Mouse (Mus musculus) B cell, adult 2 months (primary cell): ENCODE measurements around the gene H3f3b.
A peak's percentile ranks its signal among the peaks of the same experiment; 100 is the strongest.

ENCODE experiments used
- DNase-seq, 2 experiments: peaks; one replicate each; pipeline ENCODE4 v3.0.0; 2022

Gene H3f3b

DNA sequence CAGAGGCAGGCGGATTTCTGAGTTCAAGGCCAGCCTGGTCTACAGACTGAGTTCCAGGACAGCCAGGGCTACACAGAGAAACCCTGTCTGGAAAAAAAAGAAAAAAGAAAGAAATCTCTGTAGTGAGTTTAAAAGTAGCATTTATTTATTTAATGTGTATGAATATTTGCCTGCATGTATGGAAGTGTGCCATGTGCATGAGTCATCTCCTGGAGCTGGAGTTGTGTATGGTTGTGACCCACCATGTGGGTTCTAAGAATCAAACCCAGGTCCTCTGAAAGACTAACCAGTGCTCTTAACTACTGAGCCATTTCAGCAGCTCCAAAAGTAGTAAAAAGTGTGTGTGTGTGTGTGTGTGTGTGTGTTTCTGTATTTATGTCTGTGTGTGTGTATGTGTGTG lies 15.5 kb upstream of the H3f3b start:
- DNase-seq = no peak

DNA sequence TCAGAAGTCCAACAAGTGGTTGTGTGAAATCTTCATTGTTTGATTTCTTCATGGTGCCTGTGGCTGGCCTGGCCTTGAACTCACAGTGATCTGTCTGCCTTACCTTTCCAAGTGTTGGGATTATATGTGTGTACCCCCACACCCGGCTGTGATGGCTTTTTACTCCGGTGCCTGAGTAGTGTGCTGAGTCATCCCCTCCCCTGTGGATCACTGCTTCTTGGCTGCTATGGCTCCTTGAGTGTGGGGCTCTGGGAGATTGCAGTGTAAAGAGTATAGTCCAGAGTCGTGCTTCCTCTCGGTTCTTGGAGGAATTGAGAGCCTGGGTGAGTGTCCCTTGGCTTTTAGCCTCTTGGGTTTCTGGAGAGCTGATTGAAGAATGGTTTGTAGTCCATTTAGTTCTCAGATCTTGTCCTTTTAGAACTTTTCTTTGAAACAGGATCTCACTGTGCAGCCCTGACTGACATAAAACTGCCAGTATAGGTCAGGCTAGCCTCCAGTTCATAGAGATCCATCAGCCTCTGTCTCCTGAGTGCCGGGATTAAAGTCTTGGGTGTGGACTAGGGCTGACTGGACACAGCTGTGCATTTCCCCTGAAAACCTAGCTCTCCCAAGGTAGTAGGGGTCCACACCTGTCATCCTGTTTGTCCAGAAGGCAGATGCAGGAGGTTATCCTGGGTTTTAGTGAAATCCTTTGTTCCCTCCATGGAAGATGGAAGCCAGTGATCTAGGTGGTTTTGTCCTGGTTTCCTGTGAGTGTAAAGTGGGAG lies 14.8 kb upstream of the H3f3b start:
- no peak for DNase-seq

DNA sequence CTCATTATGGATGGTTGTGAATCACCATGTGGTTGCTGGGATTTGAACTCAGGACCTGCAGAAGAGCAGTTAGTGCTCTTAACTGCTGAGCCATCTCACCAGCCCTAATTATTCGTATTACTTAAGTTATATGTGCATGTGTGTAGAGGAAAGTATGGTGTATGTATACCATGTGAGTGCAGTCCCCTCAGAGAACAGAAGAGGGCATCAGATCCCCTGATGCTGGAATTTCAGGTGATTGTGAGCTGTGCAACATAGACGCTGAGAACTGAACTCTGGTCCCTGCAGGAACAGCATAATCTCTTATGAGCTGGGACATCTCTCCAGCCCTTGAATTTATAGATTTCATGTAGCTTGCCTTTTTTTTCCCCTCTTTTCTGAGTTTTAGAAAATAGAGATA lies 14.1 kb upstream of the H3f3b start:
- DNase-seq = no peak

DNA sequence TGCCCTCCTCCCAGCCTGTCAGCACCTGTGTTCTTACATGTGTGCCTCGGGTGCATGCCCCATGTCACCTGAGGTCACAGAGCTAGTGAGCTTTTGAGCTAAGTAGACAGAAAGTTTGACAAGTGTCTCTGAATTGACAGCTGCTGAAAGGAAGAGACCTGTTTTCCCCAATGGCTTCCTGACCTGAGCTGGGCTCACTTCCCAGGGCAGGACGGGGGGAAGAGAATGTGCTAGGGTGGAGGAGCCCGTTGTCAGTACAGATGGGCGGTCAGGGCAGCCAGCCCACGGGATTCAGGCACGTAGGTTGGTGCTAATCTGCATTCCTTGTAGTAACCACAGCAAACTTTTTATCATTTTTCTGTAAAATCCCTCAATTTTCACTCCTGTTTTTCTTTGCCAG lies 12.8 kb upstream of the H3f3b start:
- no peak for DNase-seq

DNA sequence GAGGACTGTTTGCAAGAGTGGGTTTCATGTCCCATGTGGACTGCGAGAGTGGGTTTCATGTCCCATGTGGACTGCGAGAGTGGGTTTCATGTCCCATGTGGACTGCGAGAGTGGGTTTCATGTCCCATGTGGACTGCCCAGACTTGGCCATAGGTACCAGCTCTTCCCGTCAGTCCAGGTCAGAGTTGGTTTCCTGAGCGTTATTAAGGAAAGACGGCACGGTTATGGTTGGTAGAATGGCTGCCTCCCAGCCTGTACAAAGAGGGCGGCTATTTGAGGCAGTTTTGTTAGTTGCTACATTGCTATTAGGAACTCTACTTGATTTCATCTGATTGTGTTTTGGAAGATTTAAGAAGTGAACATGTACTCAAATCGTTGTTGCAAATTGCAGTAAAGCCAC lies 10.1 kb upstream of the H3f3b start:
- DNase-seq = no peak

DNA sequence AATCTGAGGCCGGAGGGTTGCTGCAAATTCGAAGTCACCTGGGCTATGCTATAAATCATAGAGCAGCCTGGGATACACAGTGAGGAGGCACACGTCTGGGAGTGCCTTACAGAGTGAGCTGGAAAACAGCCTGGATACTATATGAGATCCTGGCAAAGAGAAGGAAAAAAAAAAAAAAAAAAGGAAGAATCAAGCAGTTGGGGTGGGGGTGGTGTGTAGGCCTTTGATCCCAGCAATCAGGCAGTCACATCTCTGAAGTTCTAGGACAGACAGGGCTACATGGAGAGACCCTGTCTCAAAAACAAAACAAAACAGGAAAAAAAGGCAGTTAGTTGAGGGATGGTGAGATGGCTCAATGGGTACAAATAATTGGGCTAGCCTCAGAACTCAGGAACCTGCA lies 8.9 kb upstream of the H3f3b start:
- DNase-seq = no peak

DNA sequence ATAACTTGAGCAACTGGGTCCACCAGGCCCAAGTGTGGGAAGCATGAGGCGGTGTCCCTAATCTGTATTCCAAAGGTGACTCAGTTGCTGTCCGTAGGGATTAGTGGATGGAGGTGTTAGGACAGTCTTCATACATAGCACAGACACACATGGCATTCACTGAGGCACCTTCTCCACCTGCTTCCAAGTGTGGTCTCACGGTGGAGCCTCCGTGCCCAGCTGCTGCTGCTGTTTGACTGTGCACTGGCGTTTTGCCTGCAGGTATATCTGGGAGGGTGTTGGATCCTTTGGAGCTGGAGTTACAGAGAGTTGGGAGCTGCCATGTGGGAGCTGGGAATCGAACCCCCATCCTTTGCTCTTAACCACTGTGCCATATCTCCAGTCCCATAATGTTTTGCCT lies 6.8 kb upstream of the H3f3b start:
- no peak for DNase-seq

DNA sequence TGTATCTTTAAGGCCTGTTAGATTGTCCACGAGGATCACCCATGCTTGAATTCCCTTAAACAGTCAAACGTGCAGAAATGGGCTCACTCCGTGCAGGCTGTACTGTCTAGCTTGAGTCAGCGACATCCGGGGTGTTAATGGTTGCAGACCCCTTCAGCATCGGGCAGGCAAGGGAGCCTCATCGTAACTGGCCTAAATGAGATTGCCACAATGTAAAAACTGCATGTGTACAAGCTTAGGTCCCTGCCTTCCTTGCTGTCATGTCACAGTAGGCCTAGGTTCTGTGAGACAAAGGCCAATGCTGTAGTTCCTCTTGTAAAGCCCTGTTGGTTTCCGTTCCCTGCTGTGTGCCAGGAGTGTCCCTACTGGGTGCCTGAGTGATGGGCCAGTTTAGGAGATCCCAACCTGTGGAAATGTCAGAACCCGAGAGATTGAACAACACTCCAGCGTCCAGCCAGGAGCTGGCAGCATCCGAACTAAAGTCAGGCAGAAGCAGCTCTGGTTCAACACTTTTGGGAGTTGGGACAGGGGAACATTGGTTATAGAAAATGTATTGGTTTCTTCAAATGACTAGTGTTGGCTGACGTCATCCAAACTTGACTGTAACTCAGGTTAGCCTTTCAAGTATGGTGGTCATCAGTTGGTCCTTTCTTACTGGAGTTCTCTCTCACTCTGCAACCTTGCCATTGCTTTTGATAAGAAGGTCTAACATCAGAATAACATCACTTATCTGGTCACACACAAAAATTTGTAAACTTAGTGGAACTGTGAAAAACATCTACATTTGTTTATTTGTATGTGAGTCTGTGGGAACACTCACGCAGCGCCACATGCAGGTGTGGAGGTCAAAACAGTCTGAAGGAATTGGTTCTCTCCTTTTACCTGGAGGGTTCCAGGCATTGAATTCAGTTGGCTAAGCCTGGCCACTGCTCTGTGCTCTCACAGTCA lies 3.4 kb upstream of the H3f3b start:
- peak in 1 of 2 experiments; percentile 64 for DNase-seq

DNA sequence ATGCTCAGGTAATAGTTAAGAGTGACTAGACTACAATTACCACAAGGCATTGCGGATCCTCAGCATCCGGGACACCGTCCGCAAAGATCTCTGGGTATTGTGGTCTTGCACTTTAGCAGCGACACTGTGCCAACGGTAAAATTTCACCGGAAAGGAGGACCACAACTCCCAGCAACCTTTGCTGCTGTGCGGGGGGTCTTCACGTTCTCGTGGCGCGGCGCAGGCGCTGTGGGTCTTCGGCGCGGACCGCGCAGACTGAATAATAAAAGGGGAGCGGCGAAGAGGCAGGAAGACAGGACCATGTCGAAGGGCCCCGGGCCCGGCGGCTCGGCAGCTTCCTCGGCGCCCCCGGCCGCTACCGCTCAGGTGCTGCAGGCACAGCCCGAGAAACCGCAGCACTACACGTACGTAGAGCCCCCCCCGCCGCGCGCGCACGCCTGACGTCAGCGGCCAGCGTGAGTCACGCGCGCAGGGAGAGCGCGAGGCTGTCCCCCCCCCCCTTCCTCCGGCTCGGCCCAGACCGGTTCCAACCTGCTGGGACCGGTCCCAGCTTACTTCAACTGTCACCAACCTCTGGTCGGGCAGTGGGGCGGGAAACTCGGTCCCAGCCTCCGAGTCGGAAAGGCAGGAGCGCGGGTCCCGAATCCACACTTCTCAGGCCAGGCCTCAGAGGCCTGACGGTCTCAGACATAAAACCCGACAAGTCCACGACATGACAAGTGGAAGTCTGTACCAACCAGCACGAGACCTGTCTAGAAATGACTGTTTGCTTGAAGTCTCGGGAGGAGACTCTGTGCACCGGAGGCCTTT lies 2.5 kb upstream of the H3f3b start, which contains the start of gene Unk:
Unk (plus strand) TSS at position 235 of the 810 bp plus-strand sequence.
- DNase-seq = peak; percentile 99 to 100

DNA sequence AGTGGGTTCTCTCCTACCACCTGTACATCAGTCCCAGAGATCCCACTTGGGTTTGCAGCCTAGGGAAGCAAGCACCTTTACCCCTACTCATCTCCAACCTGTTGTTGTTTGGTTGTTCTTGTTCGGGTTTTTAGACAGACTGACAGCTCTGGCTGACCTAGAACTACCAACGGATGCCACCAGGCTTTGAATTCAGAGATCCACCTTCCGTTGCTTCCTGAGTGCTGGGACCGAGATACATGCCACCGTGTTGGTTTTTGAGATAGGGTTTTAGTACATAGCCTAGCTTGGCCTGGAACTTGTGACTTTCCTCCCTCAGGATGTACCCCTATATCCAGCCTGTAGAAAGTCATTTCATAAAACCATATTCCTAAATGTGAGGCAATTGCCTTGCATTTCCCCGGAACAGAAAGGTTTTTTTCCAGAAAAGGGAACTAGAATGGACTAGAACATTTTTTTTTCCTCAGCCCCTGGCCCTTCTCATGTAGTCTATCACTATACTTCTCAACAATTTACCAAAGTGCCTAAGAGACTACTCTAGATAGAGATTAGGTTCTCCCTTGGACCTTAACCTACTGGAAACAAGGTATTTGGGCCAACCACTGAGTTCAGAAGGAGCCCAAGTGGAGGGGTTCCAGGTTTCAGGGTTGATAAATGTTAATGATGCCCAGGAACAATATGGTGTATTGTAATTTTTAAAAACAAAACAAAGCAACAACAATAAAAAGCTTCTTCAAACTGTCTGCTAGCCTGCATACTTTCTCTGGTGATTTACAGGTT lies 1.5 kb upstream of the H3f3b start:
- DNase-seq = no peak

DNA sequence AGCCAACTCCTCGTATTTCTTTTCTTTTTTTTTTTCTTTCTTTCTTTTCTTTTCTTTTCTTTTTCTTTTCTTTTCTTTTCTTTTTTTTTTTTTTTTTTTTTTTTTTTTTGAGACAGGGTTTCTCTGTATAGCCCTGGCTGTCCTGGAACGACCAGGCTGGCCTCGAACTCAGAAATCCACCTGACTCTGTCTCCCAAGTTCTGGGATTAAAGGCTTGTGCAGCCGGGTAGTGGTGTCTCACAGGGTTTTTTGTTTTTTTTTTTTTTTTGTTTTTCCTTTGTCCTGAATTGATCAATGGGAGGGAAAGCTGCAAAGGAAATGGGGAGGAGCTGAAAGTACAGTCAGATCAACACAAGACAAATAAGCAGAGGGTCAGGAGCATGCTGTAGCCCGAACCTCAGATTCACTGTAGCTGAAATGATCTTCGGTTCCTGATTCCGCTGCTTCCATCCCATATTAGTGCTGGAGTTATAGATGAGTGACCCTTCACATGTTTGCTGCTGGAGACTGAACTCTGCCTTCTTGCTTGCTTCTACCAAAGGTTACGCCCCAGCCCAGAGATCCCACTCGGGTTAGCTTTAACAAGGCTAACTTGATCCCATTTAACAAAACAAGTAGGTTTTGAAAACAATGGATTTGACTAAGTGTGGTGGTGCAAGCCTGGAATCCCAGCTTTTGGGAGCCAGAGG lies 559 bp upstream of the H3f3b start:
- no peak for DNase-seq

DNA sequence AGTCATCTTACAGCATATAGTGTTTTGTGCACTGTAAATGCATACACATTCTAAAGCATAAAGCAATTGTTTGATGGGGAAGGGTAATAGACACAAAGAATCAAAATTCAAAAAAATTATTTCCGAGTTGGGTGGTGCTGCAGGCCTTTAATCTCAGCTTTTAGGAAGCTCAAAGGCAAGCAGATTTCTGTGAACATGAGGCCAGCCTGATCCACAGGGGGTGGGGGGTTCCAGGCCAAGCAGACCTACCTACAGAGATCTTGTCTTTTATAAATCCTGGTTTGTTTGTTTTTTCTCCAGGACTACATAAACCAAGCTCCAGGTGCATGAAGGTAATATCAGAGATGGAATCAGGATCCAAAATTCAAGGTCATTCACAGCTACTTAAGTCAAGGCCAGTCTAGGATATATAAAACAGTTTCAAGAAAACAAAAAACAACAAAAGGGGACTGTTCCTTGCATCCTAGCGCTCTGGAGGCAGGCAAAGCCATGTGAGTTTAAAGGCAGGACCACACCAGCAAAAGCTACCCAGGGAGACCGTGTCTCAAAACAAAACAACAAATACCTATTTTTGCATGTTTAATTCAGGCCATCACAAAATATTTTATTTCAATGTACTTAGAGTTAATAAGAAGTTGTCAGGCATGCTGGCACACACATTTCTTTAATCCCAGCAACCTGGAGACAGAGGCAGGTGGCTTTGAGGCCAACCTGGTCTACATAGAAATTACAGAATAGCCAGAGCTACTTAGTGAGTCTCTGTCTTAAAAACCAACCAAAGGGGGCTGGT lies 2.5 kb downstream of the H3f3b start:
- DNase-seq = no peak

DNA sequence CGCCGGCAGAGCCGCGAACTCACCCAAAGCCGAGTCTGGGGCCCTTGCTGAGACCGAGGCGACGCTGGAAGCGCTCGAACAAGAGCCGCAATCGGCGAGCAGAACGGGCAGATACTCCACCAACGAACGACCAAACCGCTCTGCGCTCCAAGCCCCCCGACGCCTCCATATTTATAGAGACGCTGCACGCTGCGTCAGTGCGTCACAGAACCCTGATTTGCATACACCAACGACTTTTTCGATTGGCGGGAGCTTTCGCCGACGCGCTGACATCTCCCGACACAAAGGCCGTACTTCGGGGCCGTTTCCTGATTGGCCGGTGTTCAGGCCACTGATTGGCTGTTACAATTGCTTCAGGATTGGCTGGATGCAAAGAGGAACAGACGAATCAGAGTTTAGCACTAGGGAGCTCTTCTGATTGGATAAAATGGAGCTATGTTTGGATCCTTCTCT lies 3.4 kb downstream of the H3f3b start:
- peak; percentile 97 for DNase-seq

DNA sequence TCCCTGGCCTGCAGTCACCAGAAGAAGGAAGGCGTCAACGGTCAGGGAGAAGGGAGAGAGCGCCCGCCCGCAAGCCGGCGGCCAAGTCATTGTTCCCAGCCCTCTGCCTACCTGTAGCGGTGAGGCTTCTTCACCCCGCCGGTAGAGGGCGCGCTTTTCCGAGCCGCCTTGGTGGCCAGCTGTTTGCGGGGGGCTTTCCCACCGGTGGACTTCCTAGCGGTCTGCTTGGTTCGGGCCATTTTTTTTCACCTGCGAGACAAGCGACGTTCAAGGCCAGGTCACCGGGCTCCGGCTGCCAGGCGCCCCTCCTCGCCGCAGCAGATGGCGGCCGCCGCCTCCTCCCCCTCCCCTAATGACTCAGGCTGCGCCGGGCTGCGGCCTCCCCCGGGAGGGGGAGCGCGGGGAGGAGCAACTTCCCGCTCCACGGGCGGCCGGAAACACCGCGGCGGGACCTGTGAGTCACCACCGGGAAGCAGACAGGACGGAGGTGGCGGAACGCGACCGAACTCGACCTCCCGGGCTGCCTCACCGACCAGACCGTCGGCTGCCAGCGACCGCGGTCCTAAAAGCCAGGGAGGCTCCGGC lies 3.9 kb downstream of the H3f3b start:
- peak; percentile 85 to 88 for DNase-seq

DNA sequence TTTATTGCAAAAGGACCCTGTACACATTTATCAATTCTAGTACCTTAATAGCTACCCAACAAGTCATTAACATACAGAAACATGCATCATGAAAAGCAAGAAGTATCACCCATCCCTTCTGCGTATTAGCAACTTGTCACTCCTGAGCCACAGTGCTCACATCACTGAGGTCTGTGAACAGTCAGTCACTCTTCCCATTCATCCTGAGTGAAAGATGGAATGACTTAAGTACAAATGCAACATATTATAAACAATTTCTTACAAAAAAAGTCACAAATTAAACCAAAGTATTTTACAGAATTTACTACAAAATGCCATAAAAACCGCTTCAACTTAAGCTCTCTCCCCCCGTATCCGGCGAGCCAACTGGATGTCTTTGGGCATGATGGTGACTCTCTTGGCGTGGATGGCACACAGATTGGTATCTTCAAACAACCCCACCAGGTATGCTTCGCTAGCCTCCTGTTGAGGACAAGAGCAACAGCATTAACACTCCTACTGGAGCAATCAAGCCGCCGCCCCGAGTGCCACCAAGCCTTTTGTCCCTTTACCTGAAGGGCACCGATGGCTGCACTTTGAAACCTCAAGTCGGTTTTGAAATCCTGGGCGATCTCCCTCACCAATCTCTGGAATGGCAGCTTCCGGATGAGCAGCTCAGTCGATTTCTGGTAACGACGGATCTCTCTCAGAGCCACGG lies 4.5 kb downstream of the H3f3b start:
- peak; percentile 52 to 59 for DNase-seq

DNA sequence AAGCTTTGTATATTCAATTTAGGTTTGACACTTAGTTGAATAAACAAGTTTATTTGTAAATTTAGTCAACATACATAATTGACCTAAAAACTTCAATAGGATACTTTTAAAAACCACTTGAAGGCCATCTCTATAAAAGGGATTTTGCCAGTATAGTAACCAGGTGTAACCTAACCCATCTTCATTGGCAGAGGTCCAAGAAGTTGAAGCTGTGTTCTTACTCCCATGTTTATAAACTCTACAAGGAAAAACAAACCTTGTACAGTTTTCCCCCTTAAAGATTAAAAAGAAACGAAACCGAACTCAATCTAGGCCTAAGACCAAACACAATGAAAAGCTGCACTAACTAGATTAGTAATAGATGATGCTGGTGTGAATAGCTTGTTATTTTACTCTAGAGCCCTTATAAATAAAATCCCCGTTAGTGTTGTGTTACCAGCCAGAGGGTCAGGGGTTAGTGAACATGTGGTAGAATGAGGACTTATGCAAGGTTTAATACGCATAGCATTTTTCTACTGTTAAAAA lies 5.4 kb downstream of the H3f3b start:
- no peak for DNase-seq

DNA sequence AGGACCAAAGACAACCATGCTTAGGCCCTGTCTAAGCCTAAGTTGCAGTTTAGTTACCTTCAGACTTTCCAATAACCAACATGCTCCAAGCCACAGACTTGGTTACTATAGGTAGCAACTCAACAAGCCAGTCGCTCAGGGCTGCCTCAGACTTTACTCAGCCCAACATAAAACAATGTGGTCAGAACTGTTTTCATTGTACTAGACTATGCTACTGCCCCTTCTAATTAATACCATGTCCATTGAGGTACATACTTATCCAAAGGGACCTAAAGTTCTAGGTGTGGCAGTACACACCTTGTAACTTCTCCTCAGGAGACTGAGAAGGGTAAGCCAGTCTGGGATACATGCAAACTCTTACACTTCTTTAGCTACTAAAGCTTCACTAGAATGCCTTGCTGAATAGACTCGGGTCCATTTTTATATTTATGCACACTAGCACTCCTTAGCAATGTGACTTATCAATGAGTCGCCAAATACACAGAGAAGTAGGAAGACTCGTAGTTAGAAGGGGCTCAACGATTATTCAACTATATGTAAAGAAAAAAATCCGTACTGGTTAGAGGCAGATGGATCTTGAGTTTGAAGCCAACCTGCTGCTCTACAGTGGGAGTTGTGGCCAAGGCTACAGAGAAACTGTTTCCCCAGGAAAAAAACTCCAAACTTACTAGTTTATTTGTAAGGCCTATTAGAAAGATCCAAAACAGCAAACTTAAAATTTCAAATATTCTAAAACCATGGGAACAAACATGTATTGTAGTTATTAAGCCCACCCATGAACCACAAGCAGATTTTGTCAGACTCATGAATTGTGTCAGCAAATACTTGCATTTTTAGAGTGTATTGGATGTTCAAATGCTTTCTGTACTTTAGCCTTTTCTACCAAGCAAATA lies 6.2 kb downstream of the H3f3b start:
- peak; percentile 55 to 59 for DNase-seq

DNA sequence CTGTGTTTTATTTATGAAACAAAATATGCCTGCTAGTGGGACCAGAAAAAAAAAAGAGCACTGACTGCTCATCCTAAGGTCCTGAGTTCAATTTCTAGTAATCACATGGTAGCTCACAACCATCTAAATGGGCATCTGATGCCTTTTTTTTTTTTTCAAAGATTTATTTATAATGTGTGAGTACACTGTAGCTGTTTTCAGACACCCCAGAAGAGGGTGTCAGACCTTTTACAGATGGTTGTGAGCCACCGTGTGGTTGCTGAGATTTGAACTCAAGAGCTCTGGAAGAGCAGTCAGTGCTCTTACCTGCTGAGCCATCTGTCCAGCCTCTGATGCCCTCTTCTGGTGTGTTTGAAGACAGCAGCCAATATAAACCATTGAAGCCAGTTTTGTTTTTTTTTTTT lies 7.2 kb downstream of the H3f3b start:
- DNase-seq = peak; percentile 69 to 72
